Mouse (Mus musculus) ES-CJ7 (cell line): Measurements from ENCODE around the gene Slc25a13.

Source experiments
- DNase-seq: peaks from one replicate; pipeline ENCODE4 v3.0.0; 2011; ENCODE audit warnings: low read depth, low spot score

The Slc25a13 gene

GRCm38 (mm10) chr6:6120841-6121240 is 96.1 kb downstream of the Slc25a13 start:
- DNase-seq = no peak

GRCm38 (mm10) chr6:6115771-6116170 is 101.2 kb downstream of the Slc25a13 start:
- no peak for DNase-seq

- peak; percentile 85 for DNase-seq
Observed at GRCm38 (mm10) chr6:6113776-6114175, 103.2 kb downstream of the Slc25a13 start.

GRCm38 (mm10) chr6:6112767-6113528 is 104.0 kb downstream of the Slc25a13 start:
- DNase-seq = no peak

GRCm38 (mm10) chr6:6107419-6107966 is 109.5 kb downstream of the Slc25a13 start:
- peak; percentile 48 for DNase-seq

GRCm38 (mm10) chr6:6105586-6105985 is 111.4 kb downstream of the Slc25a13 start:
- no peak for DNase-seq

GRCm38 (mm10) chr6:6103469-6103868 is 113.5 kb downstream of the Slc25a13 start:
- DNase-seq = no peak

- no peak for DNase-seq
Observed at GRCm38 (mm10) chr6:6101605-6102004, 115.4 kb downstream of the Slc25a13 start.

- DNase-seq = no peak
Observed at GRCm38 (mm10) chr6:6100892-6101480, 116.0 kb downstream of the Slc25a13 start.

GRCm38 (mm10) chr6:6093978-6094377 is 123.0 kb downstream of the Slc25a13 start:
- DNase-seq = no peak

GRCm38 (mm10) chr6:6093522-6093921 is 123.5 kb downstream of the Slc25a13 start:
- DNase-seq = no peak

GRCm38 (mm10) chr6:6092497-6092896 is 124.5 kb downstream of the Slc25a13 start:
- DNase-seq = peak; percentile 31

GRCm38 (mm10) chr6:6091016-6091415 is 126.0 kb downstream of the Slc25a13 start:
- DNase-seq = no peak

GRCm38 (mm10) chr6:6088151-6088550 is 128.8 kb downstream of the Slc25a13 start:
- DNase-seq = no peak

- DNase-seq = no peak
Observed at GRCm38 (mm10) chr6:6080484-6080883, 136.5 kb downstream of the Slc25a13 start.

GRCm38 (mm10) chr6:6077234-6077633 is 139.7 kb downstream of the Slc25a13 start:
- DNase-seq = no peak

- no peak for DNase-seq
Observed at GRCm38 (mm10) chr6:6075940-6076447, 141.0 kb downstream of the Slc25a13 start.

- no peak for DNase-seq
Observed at GRCm38 (mm10) chr6:6071038-6071437, 145.9 kb downstream of the Slc25a13 start.

- peak; percentile 48 for DNase-seq
Observed at GRCm38 (mm10) chr6:6070015-6070414, 147.0 kb downstream of the Slc25a13 start.

GRCm38 (mm10) chr6:6067201-6067600 is 149.8 kb downstream of the Slc25a13 start:
- DNase-seq = no peak

- no peak for DNase-seq
Observed at GRCm38 (mm10) chr6:6058548-6058947, 158.4 kb downstream of the Slc25a13 start.

GRCm38 (mm10) chr6:6053946-6054345 is 163.0 kb downstream of the Slc25a13 start:
- no peak for DNase-seq

GRCm38 (mm10) chr6:6052696-6053095 is 164.3 kb downstream of the Slc25a13 start:
- DNase-seq = peak; percentile 36
